Mouse (Mus musculus) liver, embryonic 15.5 days (tissue): Measurements from ENCODE around the gene Fuca1. TPM values are rescaled to one million over a fixed set of nuclear protein-coding genes. Genes with fewer than 3 reads are reported as not detected.

ENCODE experiments used
- ATAC-seq: fragments of 200-750 bp; cut with Nextera tagmentation; 2 replicates; pipeline ENCODE4 v1.8.0; 2017; ENCODE audit warnings: moderate number of reproducible peaks, mild to moderate bottlenecking, moderate library complexity; ENCODE audit not compliant: insufficient read depth
- H3K27ac ChIP-seq: fragments of 300-500 bp; sonication (generic); replicated peaks from 2 replicates; pipeline ENCODE4 v1.5.1; 2015; ENCODE audit warnings: mild to moderate bottlenecking, inconsistent platforms
- H3K27me3 ChIP-seq: fragments of 300-500 bp; sonication (generic); 2 replicates; pipeline ENCODE4 v1.6.1; 2015; ENCODE audit warnings: mild to moderate bottlenecking, inconsistent platforms
- H3K36me3 ChIP-seq: fragments of 300-500 bp; sonication (generic); replicated peaks from 2 replicates; pipeline ENCODE4 v1.6.1; 2015; ENCODE audit warnings: moderate library complexity, mild to moderate bottlenecking, inconsistent platforms
- H3K4me1 ChIP-seq: fragments of 300-500 bp; sonication (generic); replicated peaks from 2 replicates; pipeline ENCODE4 v1.6.1; 2015; ENCODE audit warnings: inconsistent platforms
- H3K4me2 ChIP-seq: fragments of 300-500 bp; sonication (generic); 2 replicates; pipeline ENCODE4 v1.6.1; 2015; ENCODE audit warnings: moderate library complexity, mild to moderate bottlenecking, inconsistent platforms
- H3K4me3 ChIP-seq: fragments of 300-500 bp; sonication (generic); replicated peaks from 2 replicates; pipeline ENCODE4 v1.5.1; 2015; ENCODE audit warnings: mild to moderate bottlenecking, inconsistent platforms
- H3K9ac ChIP-seq: fragments of 300-500 bp; sonication (generic); 2 replicates; pipeline ENCODE4 v1.6.1; 2015; ENCODE audit warnings: moderate library complexity, mild to moderate bottlenecking, inconsistent platforms
- H3K9me3 ChIP-seq: fragments of 300-500 bp; sonication (generic); replicated peaks from 2 replicates; pipeline ENCODE4 v1.6.1; 2016; ENCODE audit warnings: inconsistent platforms
- WGBS: fragments of 180-500 bp; shearing (Covaris S2); methylation state at CpG from one replicate; pipeline ENCODE4 v1.1.7; 2015; ENCODE audit warnings: mixed read lengths; ENCODE audit not compliant: insufficient replicate concordance; 5-methylcytosine and 5-hydroxymethylcytosine counted together
- polyA plus RNA-seq: library from polyadenylated mRNA; unstranded; fragments of >200 nt; fragmentation: Nextera tagmentation; extraction: Ambion mirVana; gene quantifications from 2 replicates; pipeline ENCODE4 v1.2.1, GENCODE M21; 2015

The Fuca1 gene
- polyA plus RNA-seq, 1 experiment from 2014 or later = 24.0 TPM

GRCm38 (mm10) chr4:135889884-135890283 lies 30.7 kb upstream of the Fuca1 start:
- Histone ChIP-seq H3K4me3 (no peak overlapping the region), H3K9ac (no peak overlapping the region), H3K4me1 (peaks cover 26% of the 10 kb centered on the region), H3K27ac (no peak overlapping the region), H3K4me2 (no peak overlapping the region), H3K9me3 (no peaks in the 10 kb centered on the region), H3K27me3 (no peaks in the 10 kb centered on the region), H3K36me3 (no peaks in the 10 kb centered on the region)
- WGBS = 3% methylated on average over 4 of the region's 4 CpGs
- ATAC-seq = peak; percentile 58; the same call in 1 of the 2 replicates

GRCm38 (mm10) chr4:135891539-135891938 lies 29.0 kb upstream of the Fuca1 start:
- no peaks in the 10 kb centered on the region for H3K27me3 ChIP-seq
- WGBS = 64% methylated on average over 2 of the region's 2 CpGs
- no peak overlapping the region for H3K27ac ChIP-seq
- H3K4me2 ChIP-seq = no peak overlapping the region
- peaks cover 42% of the 10 kb centered on the region for H3K4me1 ChIP-seq
- no peak overlapping the region for H3K9ac ChIP-seq
- no peaks in the 10 kb centered on the region for H3K36me3 ChIP-seq
- H3K4me3 ChIP-seq = no peak overlapping the region
- ATAC-seq = no peak
- no peaks in the 10 kb centered on the region for H3K9me3 ChIP-seq

- Histone ChIP-seq H3K36me3 (no peaks in the 10 kb centered on the region), H3K9me3 (no peaks in the 10 kb centered on the region), H3K4me3 (no peak overlapping the region), H3K27me3 (no peaks in the 10 kb centered on the region), H3K4me2 (no peak overlapping the region), H3K4me1 (peaks cover 56% of the 10 kb centered on the region), H3K27ac (no peak overlapping the region), H3K9ac (no peak overlapping the region; the same call in 1 of the 2 replicates)
- 0 out of 2 replicates have a peak, but pooled peaks have one; percentile 33 for ATAC-seq
- WGBS = 19% methylated on average over 4 of the region's 4 CpGs
Observed at GRCm38 (mm10) chr4:135892884-135893283, 27.7 kb upstream of the Fuca1 start.

- ATAC-seq = no peak
- peak within 1 kb of the TSS; percentile 61 for H3K4me2 ChIP-seq
- H3K4me3 ChIP-seq = peak within 1 kb of the TSS; percentile 40
- peak within 1 kb of the TSS; percentile 71 for H3K27ac ChIP-seq
- H3K9ac ChIP-seq = peak within 1 kb of the TSS; percentile 6; the same call in 1 of the 2 replicates
- 8% methylated on average over 8 of the region's 8 CpGs for WGBS
- H3K36me3 ChIP-seq = no peaks in the 10 kb centered on the region
- no peaks in the 10 kb centered on the region for H3K9me3 ChIP-seq
- H3K27me3 ChIP-seq = no peaks in the 10 kb centered on the region
- H3K4me1 ChIP-seq = peaks cover 69% of the 10 kb centered on the region
Observed at GRCm38 (mm10) chr4:135895071-135895571, 25.4 kb upstream of the Fuca1 start, which contains the start of gene Cnr2. Gene Cnr2, plus strand, starts transcription at chr4:135895394.

GRCm38 (mm10) chr4:135896157-135896556 lies 24.4 kb upstream of the Fuca1 start:
- Histone ChIP-seq H3K27me3 (no peaks in the 10 kb centered on the region), H3K9me3 (no peaks in the 10 kb centered on the region), H3K36me3 (no peaks in the 10 kb centered on the region), H3K4me3 (peak overlapping the region; percentile 40), H3K9ac (peak overlapping the region; percentile 6; the same call in 1 of the 2 replicates), H3K4me2 (peak overlapping the region; percentile 61), H3K27ac (peak overlapping the region; percentile 71), H3K4me1 (peaks cover 69% of the 10 kb centered on the region)
- WGBS = 27% methylated on average over 6 of the region's 6 CpGs
- no peak for ATAC-seq

- H3K27me3 ChIP-seq = no peaks in the 10 kb centered on the region
- peak overlapping the region; percentile 11; the same call in 1 of the 2 replicates for H3K4me3 ChIP-seq
- H3K4me2 ChIP-seq = peak overlapping the region; percentile 61
- peak; percentile 86 for ATAC-seq
- H3K9ac ChIP-seq = peak overlapping the region; percentile 32; the same call in 1 of the 2 replicates
- H3K4me1 ChIP-seq = peaks cover 57% of the 10 kb centered on the region
- no peaks in the 10 kb centered on the region for H3K36me3 ChIP-seq
- H3K27ac ChIP-seq = peak overlapping the region; percentile 87
- 10% methylated on average over 9 of the region's 9 CpGs for WGBS
- no peaks in the 10 kb centered on the region for H3K9me3 ChIP-seq
Observed at GRCm38 (mm10) chr4:135898380-135899049, 22.0 kb upstream of the Fuca1 start.

GRCm38 (mm10) chr4:135899050-135899448 lies 21.5 kb upstream of the Fuca1 start:
- ATAC-seq = no peak
- Histone ChIP-seq H3K27ac (peak overlapping the region; percentile 87), H3K27me3 (no peaks in the 10 kb centered on the region), H3K4me1 (peaks cover 57% of the 10 kb centered on the region), H3K4me2 (no peak overlapping the region), H3K9me3 (no peaks in the 10 kb centered on the region), H3K36me3 (no peaks in the 10 kb centered on the region), H3K4me3 (no peak overlapping the region), H3K9ac (no peak overlapping the region)
- 53% methylated on average over 7 of the region's 7 CpGs for WGBS

- no peak for ATAC-seq
- H3K36me3 ChIP-seq = no peaks in the 10 kb centered on the region
- H3K27ac ChIP-seq = no peak overlapping the region
- H3K9ac ChIP-seq = no peak overlapping the region
- peaks cover 49% of the 10 kb centered on the region for H3K4me1 ChIP-seq
- H3K4me2 ChIP-seq = no peak overlapping the region
- WGBS = 69% methylated on average over 5 of the region's 5 CpGs
- no peak overlapping the region for H3K4me3 ChIP-seq
- no peaks in the 10 kb centered on the region for H3K9me3 ChIP-seq
- no peaks in the 10 kb centered on the region for H3K27me3 ChIP-seq
Observed at GRCm38 (mm10) chr4:135900008-135900407, 20.5 kb upstream of the Fuca1 start.

GRCm38 (mm10) chr4:135902606-135903242 lies 17.8 kb upstream of the Fuca1 start:
- WGBS = 78% methylated on average over 4 of the region's 4 CpGs
- no peak for ATAC-seq

GRCm38 (mm10) chr4:135904810-135905209 lies 15.7 kb upstream of the Fuca1 start:
- H3K36me3 ChIP-seq = no peaks in the 10 kb centered on the region
- H3K27me3 ChIP-seq = no peaks in the 10 kb centered on the region
- no peak overlapping the region for H3K27ac ChIP-seq
- H3K9ac ChIP-seq = no peak overlapping the region
- WGBS = 44% methylated on average over 1 of the region's 1 CpGs
- peaks cover 20% of the 10 kb centered on the region for H3K4me1 ChIP-seq
- H3K4me3 ChIP-seq = no peak overlapping the region
- H3K9me3 ChIP-seq = no peaks in the 10 kb centered on the region
- no peak overlapping the region for H3K4me2 ChIP-seq
- no peak for ATAC-seq

More at GRCm38 (mm10) chr4:135902606-135903242, 17.8 kb upstream of the Fuca1 start:
- H3K4me1 ChIP-seq = peaks cover 33% of the 10 kb centered on the region
- no peaks in the 10 kb centered on the region for H3K27me3 ChIP-seq
- no peak overlapping the region for H3K4me3 ChIP-seq
- H3K36me3 ChIP-seq = no peaks in the 10 kb centered on the region
- H3K9me3 ChIP-seq = no peaks in the 10 kb centered on the region
- no peak overlapping the region for H3K27ac ChIP-seq
- no peak overlapping the region for H3K9ac ChIP-seq
- H3K4me2 ChIP-seq = no peak overlapping the region

GRCm38 (mm10) chr4:135906633-135907032 lies 13.9 kb upstream of the Fuca1 start:
- Histone ChIP-seq H3K4me3 (no peak overlapping the region), H3K27ac (peak overlapping the region; percentile 45), H3K4me2 (peak overlapping the region; percentile 28; the same call in 1 of the 2 replicates), H3K9me3 (no peaks in the 10 kb centered on the region), H3K4me1 (peaks cover 25% of the 10 kb centered on the region), H3K27me3 (no peaks in the 10 kb centered on the region), H3K9ac (no peak overlapping the region), H3K36me3 (no peaks in the 10 kb centered on the region)
- WGBS = 11% methylated on average over 3 of the region's 3 CpGs
- ATAC-seq = peak; percentile 37; the same call in 1 of the 2 replicates
